Mouse (Mus musculus) hindbrain, embryonic 11.5 days (tissue): ENCODE measurements at regions not wholly inside any gene's neighbourhood (a gene's known extent, or its start where the extent isn't known, plus 50 kb on each side); places are given as distances from the start of the nearest gene placed in this dataset.

ENCODE experiments used
- ATAC-seq: fragments of 200-750 bp; cut with Nextera tagmentation; 2 replicates; pipeline ENCODE4 v1.8.0; 2017; ENCODE audit warnings: mild to moderate bottlenecking, moderate TSS enrichment, moderate library complexity; ENCODE audit not compliant: low FRiP score
- DNase-seq: peaks from one replicate; pipeline ENCODE4 v3.0.0-alpha.2; 2015; ENCODE audit warnings: low spot score
- H3K27ac ChIP-seq: fragments of 300-500 bp; sonication (generic); 2 replicates; pipeline ENCODE4 v1.5.1; 2014; ENCODE audit warnings: mild to moderate bottlenecking, low read depth, low read length
- H3K27me3 ChIP-seq: fragments of 300-500 bp; sonication (generic); 2 replicates; pipeline ENCODE4 v1.6.1; 2014; ENCODE audit warnings: mild to moderate bottlenecking, low read length, moderate library complexity, mixed read lengths; ENCODE audit not compliant: control insufficient read depth, insufficient read depth
- H3K36me3 ChIP-seq: fragments of 300-500 bp; sonication (generic); 2 replicates; pipeline ENCODE4 v1.6.1; 2014; ENCODE audit warnings: mild to moderate bottlenecking, low read length, moderate library complexity, mixed read lengths; ENCODE audit not compliant: control insufficient read depth, insufficient read depth
- H3K4me1 ChIP-seq: fragments of 300-500 bp; sonication (generic); replicated peaks from 2 replicates; pipeline ENCODE4 v1.6.1; 2014; ENCODE audit warnings: low read length, mixed read lengths; ENCODE audit not compliant: control insufficient read depth, insufficient read depth
- H3K4me2 ChIP-seq: fragments of 300-500 bp; sonication (generic); replicated peaks from 2 replicates; pipeline ENCODE4 v1.6.1; 2014; ENCODE audit warnings: mild to moderate bottlenecking, low read depth, low read length
- H3K4me3 ChIP-seq: fragments of 300-500 bp; sonication (generic); 2 replicates; pipeline ENCODE4 v1.5.1; 2014; ENCODE audit warnings: low read depth, low read length
- H3K9ac ChIP-seq: fragments of 300-500 bp; sonication (generic); 2 replicates; pipeline ENCODE4 v1.6.1; 2014; ENCODE audit warnings: low read depth, low read length
- H3K9me3 ChIP-seq: fragments of 300-500 bp; sonication (generic); 2 replicates; pipeline ENCODE4 v1.6.1; 2016; ENCODE audit warnings: low read length; ENCODE audit not compliant: control insufficient read depth
- WGBS: fragments of 180-500 bp; shearing (Covaris S2); extraction: QIAGEN DNeasy Blood & Tissue Kit; methylation state at CpG from one replicate; pipeline ENCODE4 v1.1.7; 2014; 5-methylcytosine and 5-hydroxymethylcytosine counted together

GRCm38 (mm10) chr8:92506436-92506835, 149.0 kb downstream of the Irx5 start:
- H3K4me1 ChIP-seq = no peaks in the 10 kb centered on the region
- ATAC-seq = no peak

DNA sequence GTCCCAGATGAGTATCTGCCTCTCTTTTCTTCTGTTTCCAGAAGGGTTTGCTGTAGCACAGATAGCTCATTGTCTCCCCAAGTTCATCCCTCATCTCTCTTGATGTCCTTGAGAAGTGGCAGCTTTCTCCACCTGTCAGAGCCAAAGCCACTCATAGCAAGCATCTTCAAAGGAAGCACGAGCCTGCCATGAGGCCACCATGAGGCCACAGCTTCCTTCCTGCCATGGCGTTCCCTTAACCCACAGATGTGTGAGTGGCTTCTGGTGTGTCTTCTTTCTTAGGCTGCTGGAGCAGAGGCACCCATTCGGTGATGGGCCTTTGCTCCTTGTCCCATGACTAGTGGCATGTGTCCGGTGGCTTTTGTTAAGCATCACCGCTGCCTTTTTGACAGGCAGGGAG, 149.5 kb downstream of the Irx5 start:
- no peak for ATAC-seq

More at GRCm38 (mm10) chr8:92506436-92506835, 149.0 kb downstream of the Irx5 start:
- WGBS = 86% methylated on average over 5 of the region's 5 CpGs
- no peaks in the 10 kb centered on the region for H3K9me3 ChIP-seq
- H3K27me3 ChIP-seq = no peaks in the 10 kb centered on the region
- no peak overlapping the region for H3K4me3 ChIP-seq
- no peak for DNase-seq
- no peak overlapping the region for H3K4me2 ChIP-seq
- no peak overlapping the region for H3K27ac ChIP-seq
- no peak overlapping the region for H3K9ac ChIP-seq
- H3K36me3 ChIP-seq = no peaks in the 10 kb centered on the region

DNA sequence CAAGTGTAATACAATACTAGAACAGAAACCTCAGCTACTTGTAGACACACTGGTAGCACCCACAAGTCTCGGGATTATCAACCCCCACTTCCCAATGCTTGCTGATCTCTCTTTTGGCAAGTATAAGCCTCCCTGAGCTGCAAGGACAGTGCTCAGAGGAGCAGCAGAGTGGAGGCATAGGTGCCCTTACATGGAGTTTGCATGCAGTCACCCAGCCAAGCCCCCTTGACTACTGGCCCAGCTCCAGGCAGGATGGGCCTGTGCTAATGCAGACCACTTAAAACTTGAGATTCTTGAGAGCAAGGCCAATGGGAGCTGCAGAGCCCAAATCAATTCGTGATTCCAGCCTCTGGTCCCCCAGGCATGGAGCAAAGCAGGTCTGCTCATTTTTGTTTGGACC, 158.0 kb downstream of the Irx5 start:
- DNase-seq = no peak
- Histone ChIP-seq H3K27me3 (no peaks in the 10 kb centered on the region), H3K4me1 (no peaks in the 10 kb centered on the region), H3K9ac (no peak overlapping the region), H3K4me3 (no peak overlapping the region), H3K9me3 (no peaks in the 10 kb centered on the region), H3K27ac (no peak overlapping the region), H3K36me3 (no peaks in the 10 kb centered on the region), H3K4me2 (no peak overlapping the region)
- ATAC-seq = no peak
- WGBS = 85% methylated on average over 2 of the region's 2 CpGs

More for the DNA sequence above, 149.5 kb downstream of the Irx5 start:
- DNase-seq = no peak
- H3K9ac ChIP-seq = no peak overlapping the region
- H3K27me3 ChIP-seq = no peaks in the 10 kb centered on the region
- H3K4me3 ChIP-seq = no peak overlapping the region
- no peaks in the 10 kb centered on the region for H3K4me1 ChIP-seq
- no peak overlapping the region for H3K27ac ChIP-seq
- 84% methylated on average over 5 of the region's 5 CpGs for WGBS
- no peak overlapping the region for H3K4me2 ChIP-seq
- no peaks in the 10 kb centered on the region for H3K9me3 ChIP-seq
- H3K36me3 ChIP-seq = no peaks in the 10 kb centered on the region

DNA sequence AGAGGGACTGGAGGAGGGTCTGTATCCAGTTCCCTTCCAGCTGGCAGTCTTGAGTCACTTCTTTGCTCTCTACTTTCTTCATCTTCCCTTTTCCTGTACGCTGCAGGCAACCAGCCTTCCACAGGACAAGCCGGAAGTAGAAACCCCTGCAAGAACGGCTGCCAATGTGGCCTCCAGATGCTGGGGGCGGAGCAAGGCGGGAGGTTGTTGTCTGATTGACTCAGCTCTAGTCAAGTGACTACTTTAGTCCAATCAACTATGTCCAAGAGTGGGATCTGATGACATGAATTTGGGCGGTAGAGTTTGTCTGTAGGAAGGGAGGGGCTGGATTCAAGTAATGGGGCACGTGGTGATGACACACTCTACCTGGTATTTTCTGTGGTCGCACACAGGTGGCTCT, 156.1 kb upstream of the Irx6 start:
- H3K9me3 ChIP-seq = no peaks in the 10 kb centered on the region
- no peak overlapping the region for H3K9ac ChIP-seq
- 81% methylated on average over 8 of the region's 8 CpGs for WGBS
- no peak overlapping the region for H3K4me3 ChIP-seq
- H3K27ac ChIP-seq = no peak overlapping the region
- no peak overlapping the region for H3K4me2 ChIP-seq
- no peaks in the 10 kb centered on the region for H3K27me3 ChIP-seq
- no peaks in the 10 kb centered on the region for H3K36me3 ChIP-seq
- DNase-seq = no peak
- no peak for ATAC-seq
- H3K4me1 ChIP-seq = no peaks in the 10 kb centered on the region

- H3K4me2 ChIP-seq = no peak overlapping the region
- no peak overlapping the region for H3K9ac ChIP-seq
- WGBS = 95% methylated on average over 3 of the region's 3 CpGs
- no peak overlapping the region for H3K27ac ChIP-seq
- H3K27me3 ChIP-seq = no peaks in the 10 kb centered on the region
- H3K4me3 ChIP-seq = no peak overlapping the region
- no peaks in the 10 kb centered on the region for H3K4me1 ChIP-seq
- no peaks in the 10 kb centered on the region for H3K9me3 ChIP-seq
- H3K36me3 ChIP-seq = no peaks in the 10 kb centered on the region
- no peak for DNase-seq
- ATAC-seq = no peak
Measured at GRCm38 (mm10) chr8:92518486-92518885, 155.6 kb upstream of the Irx6 start.

- DNase-seq (no peak), ATAC-seq (no peak)
- H3K4me2 ChIP-seq = no peak overlapping the region
- H3K27ac ChIP-seq = no peak overlapping the region
- no peaks in the 10 kb centered on the region for H3K9me3 ChIP-seq
- H3K36me3 ChIP-seq = no peaks in the 10 kb centered on the region
- H3K4me3 ChIP-seq = no peak overlapping the region
- no peaks in the 10 kb centered on the region for H3K4me1 ChIP-seq
- no peak overlapping the region for H3K9ac ChIP-seq
- no peaks in the 10 kb centered on the region for H3K27me3 ChIP-seq
- WGBS = 79% methylated on average over 6 of the region's 6 CpGs
Measured at GRCm38 (mm10) chr8:92522519-92522918, 151.6 kb upstream of the Irx6 start.

DNA sequence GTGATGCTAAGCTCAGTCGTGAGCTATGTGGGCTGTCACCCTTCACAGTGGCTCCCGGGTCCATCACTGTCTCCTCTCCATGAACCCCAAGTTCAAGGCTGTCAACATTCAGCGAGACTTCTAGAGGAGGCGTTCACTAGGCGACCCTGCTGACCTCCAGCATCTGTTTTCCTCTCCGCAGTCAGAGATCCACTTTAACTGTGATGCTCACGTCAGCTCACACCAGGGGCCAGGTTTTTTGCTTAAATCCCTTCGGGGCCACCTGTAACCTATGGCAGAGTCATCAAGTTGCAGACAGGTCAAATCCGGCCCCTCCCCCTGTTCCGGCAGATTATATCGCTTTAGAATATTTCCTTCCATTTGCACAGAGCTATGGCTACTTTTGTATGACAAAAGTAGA, 144.3 kb upstream of the Irx6 start:
- Histone ChIP-seq H3K36me3 (no peaks in the 10 kb centered on the region), H3K4me2 (no peak overlapping the region), H3K27ac (no peak overlapping the region), H3K4me1 (no peaks in the 10 kb centered on the region), H3K27me3 (no peaks in the 10 kb centered on the region), H3K9me3 (no peaks in the 10 kb centered on the region), H3K9ac (no peak overlapping the region), H3K4me3 (no peak overlapping the region)
- WGBS = 63% methylated on average over 11 of the region's 11 CpGs
- DNase-seq (no peak), ATAC-seq (no peak)

DNA sequence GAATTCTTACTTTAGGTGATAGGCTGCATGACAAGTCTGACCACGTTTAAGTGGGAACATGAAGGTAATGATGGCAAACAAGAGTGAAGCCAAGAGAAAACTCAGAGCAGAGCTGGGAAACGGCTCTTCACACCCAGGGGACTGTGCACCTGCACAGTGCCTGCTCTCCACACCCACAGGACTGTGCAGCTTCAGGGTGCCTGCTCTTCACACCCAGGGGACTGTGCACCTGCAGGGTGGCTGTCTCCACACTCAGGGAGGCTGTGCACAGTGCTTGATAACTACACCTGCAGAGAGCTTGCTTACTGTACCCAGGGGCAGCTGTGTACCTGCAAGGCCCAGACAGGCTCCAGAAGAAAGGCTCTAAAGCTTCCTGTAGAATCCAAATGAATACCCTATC, 133.5 kb upstream of the Irx6 start:
- ATAC-seq (no peak), DNase-seq (no peak)
- Histone ChIP-seq H3K4me2 (no peak overlapping the region), H3K27ac (no peak overlapping the region), H3K27me3 (no peaks in the 10 kb centered on the region), H3K4me3 (no peak overlapping the region), H3K9me3 (no peaks in the 10 kb centered on the region), H3K9ac (no peak overlapping the region), H3K36me3 (no peaks in the 10 kb centered on the region), H3K4me1 (no peaks in the 10 kb centered on the region)
- 74% methylated on average over 2 of the region's 2 CpGs for WGBS

GRCm38 (mm10) chr8:92545347-92546059, 128.6 kb upstream of the Irx6 start:
- Histone ChIP-seq H3K4me2 (no peak overlapping the region), H3K9ac (no peak overlapping the region), H3K9me3 (no peaks in the 10 kb centered on the region), H3K4me1 (no peaks in the 10 kb centered on the region), H3K36me3 (no peaks in the 10 kb centered on the region), H3K27me3 (no peaks in the 10 kb centered on the region), H3K4me3 (no peak overlapping the region), H3K27ac (no peak overlapping the region)
- peak; percentile 45 for DNase-seq
- 42% methylated on average over 17 of the region's 17 CpGs for WGBS
- ATAC-seq = peak; percentile 84
